In the genomic region with DNA sequence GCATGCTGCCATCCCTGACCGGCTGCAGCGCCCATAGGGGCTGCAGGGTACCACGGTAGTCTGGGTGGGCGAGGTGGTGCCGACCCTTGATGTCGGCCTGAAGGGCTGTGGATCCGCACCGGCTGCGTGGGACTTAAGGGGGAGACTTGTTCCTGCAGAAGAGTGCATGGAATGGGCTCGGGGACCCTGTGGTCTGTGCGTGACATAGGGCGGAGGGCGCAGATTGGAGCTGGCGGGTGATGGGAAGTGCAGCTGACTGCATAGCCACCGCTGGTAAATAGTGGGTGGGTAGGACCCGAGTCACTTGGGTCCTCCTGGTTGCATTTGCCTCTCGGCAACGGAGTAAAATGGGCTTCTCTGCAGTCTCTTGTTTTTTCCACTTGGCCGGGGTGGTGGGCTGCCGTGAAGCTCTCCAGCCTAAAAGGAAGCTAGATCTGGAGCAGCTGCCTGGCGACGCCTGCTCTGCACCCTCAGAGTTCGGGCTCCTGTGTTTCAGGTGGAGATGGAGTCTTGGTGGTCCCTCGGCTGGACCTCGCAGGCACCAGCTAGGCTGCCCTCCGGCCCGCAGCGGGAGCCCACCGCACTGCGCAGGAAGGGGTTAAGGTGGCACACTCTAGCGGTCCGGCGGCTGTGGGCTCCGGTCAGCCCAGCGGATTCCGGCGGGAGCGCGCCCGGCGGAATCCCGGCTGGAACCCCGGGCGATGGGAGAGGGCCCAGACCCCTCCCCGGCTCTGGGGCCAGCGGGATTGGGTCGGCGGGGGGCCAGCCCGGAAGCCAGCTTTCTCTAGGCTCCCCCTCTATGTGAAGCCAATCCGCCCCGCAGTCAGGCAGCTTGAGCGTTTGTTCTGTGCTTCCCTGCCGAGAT, we compare ENCODE assay signal across 8 mouse cellular contexts. TPM values are rescaled to one million over a fixed set of nuclear protein-coding genes. Genes with fewer than 3 reads are reported as not detected.
DNase-seq lines count a peak whose midpoint lies in the region; ATAC-seq lines count a peak whose summit lies in the region.

No protein-coding gene starts in this region.

- H3K27me3 ChIP-seq in intestine, embryonic 14.5 days (replicated peaks; ENCODE audit: control insufficient read depth, insufficient read depth, low read length), result peaks cover 57% of the 10 kb centered on the region
- H3K27me3 ChIP-seq in liver, embryonic 12.5 days (replicated peaks), result peaks cover 72% of the 10 kb centered on the region
- H3K27me3 ChIP-seq in neural tube, embryonic 15.5 days (replicated peaks), result peaks cover 9% of the 10 kb centered on the region

- peak; percentile 59 to 70 for DNase-seq in left cerebral cortex, adult 18-20 months (ENCODE audit: low spot score in 2 of 2)
- DNase-seq in left cerebral cortex, adult 11 months (ENCODE audit: low spot score), result no peak
- DNase-seq in cerebellum, postnatal 25 days, result peak; percentile 77 to 82
- peak; percentile 45 for DNase-seq in gastrocnemius, adult 18-20 months (ENCODE audit: low spot score)
- peak; percentile 69 for DNase-seq in intestine, embryonic 14.5 days (ENCODE audit: low spot score)

- H3K9ac ChIP-seq in intestine, embryonic 14.5 days (ENCODE audit: low read length), result peak overlapping the region; percentile 27; the same call in 1 of the 2 replicates
- H3K9ac ChIP-seq in liver, embryonic 12.5 days, result no peak overlapping the region
- peak overlapping the region; percentile 70 for H3K9ac ChIP-seq in neural tube, embryonic 15.5 days (replicated peaks)

- peak overlapping the region; percentile 85 for H3K4me2 ChIP-seq in intestine, embryonic 14.5 days (ENCODE audit: low read length)
- peak overlapping the region; percentile 50 for H3K4me2 ChIP-seq in liver, embryonic 12.5 days
- peak overlapping the region; percentile 88 for H3K4me2 ChIP-seq in neural tube, embryonic 15.5 days

- H3K27ac ChIP-seq in intestine, embryonic 14.5 days (ENCODE audit: low read depth), result no peak overlapping the region
- no peak overlapping the region for H3K27ac ChIP-seq in liver, embryonic 12.5 days
- peak overlapping the region; percentile 88 for H3K27ac ChIP-seq in neural tube, embryonic 15.5 days (replicated peaks)

- H3K4me3 ChIP-seq in intestine, embryonic 14.5 days (ENCODE audit: low read depth, low read length), result peak overlapping the region; percentile 50
- peak overlapping the region; percentile 37 for H3K4me3 ChIP-seq in liver, embryonic 12.5 days
- peak overlapping the region; percentile 59 for H3K4me3 ChIP-seq in neural tube, embryonic 15.5 days (replicated peaks)

- peak; percentile 64 for ATAC-seq in intestine, embryonic 14.5 days (replicated peaks; ENCODE audit: low FRiP score, low TSS enrichment, low read depth)
- ATAC-seq in liver, embryonic 12.5 days, result no peak
- ATAC-seq in neural tube, embryonic 15.5 days (ENCODE audit: low FRiP score), result peak; percentile 89
- ATAC-seq in monocyte, adult 5-6 weeks (replicated peaks; ENCODE audit: insufficient number of reproducible peaks, low FRiP score, low TSS enrichment, poor library complexity, severe bottlenecking), result no peak

- H3K4me1 ChIP-seq in intestine, embryonic 14.5 days (replicated peaks; ENCODE audit: control insufficient read depth, insufficient read depth, low read length), result peaks cover 9% of the 10 kb centered on the region
- peaks cover 7% of the 10 kb centered on the region; the same call in 1 of the 2 replicates for H3K4me1 ChIP-seq in liver, embryonic 12.5 days
- peaks cover 46% of the 10 kb centered on the region for H3K4me1 ChIP-seq in neural tube, embryonic 15.5 days

- H3K36me3 ChIP-seq in intestine, embryonic 14.5 days (ENCODE audit: control insufficient read depth, insufficient read depth, low read length), result no peaks in the 10 kb centered on the region
- no peaks in the 10 kb centered on the region for H3K36me3 ChIP-seq in liver, embryonic 12.5 days
- no peaks in the 10 kb centered on the region for H3K36me3 ChIP-seq in neural tube, embryonic 15.5 days

- WGBS in intestine, embryonic 14.5 days, result under 1% methylated on average over 53 of the region's 53 CpGs
- 2% methylated on average over 53 of the region's 53 CpGs for WGBS in liver, embryonic 12.5 days (ENCODE audit: insufficient replicate concordance)
- under 1% methylated on average over 53 of the region's 53 CpGs for WGBS in neural tube, embryonic 15.5 days

- H3K9me3 ChIP-seq in intestine, embryonic 14.5 days (ENCODE audit: control insufficient read depth, low read length), result no peaks in the 10 kb centered on the region
- H3K9me3 ChIP-seq in liver, embryonic 12.5 days (replicated peaks), result no peaks in the 10 kb centered on the region
- H3K9me3 ChIP-seq in neural tube, embryonic 15.5 days (replicated peaks), result no peaks in the 10 kb centered on the region

RNA-seq across cellular contexts. Expression of gene Kcna2, which starts 1.1 kb away (rescaled TPM):
- total RNA-seq in left cerebral cortex, adult 18-20 months (2021), result 100 to 1,000 TPM; 133 to 160 TPM
- total RNA-seq in gastrocnemius, adult 18-20 months (2021), result 1 to 10 TPM; 1.6 to 1.7 TPM
- 0.05 and 0.09 TPM in 2 replicates for polyA plus RNA-seq in intestine, embryonic 14.5 days (2014; fragmentation: Nextera tagmentation; extraction: Ambion mirVana)
- 0.05 TPM in 1 of 2 replicates, not detected in the other for polyA plus RNA-seq in liver, embryonic 12.5 days (2016; fragmentation: Nextera tagmentation; extraction: Ambion mirVana)
- polyA plus RNA-seq in neural tube, embryonic 15.5 days (2015; fragmentation: Nextera tagmentation; extraction: Ambion mirVana), result 1.8 and 2.0 TPM in 2 replicates
- 0.10 TPM in 1 of 3 replicates, not detected in the others for total RNA-seq in monocyte, adult 5-6 weeks (2017)

Comparison
In these comparisons a context has a peak if more than half of its experiments do, and no peak if none do; other contexts are left out.
1. ATAC-seq: peak in intestine, embryonic 14.5 days (single experiment) and neural tube, embryonic 15.5 days (single experiment); none in liver, embryonic 12.5 days (single experiment) and monocyte, adult 5-6 weeks (single experiment).
2. RNA of gene Kcna2, which starts 1.1 kb away (total RNA-seq): 133 to 160 TPM in left cerebral cortex, adult 18-20 months; 1.6 to 1.7 TPM in gastrocnemius, adult 18-20 months and 0.10 TPM in monocyte, adult 5-6 weeks; every median in the first group is over 10 times any median in the second.
3. Peak in every context shown above with its lines, with median percentiles within 50 percentile points of each other: H3K4me2 ChIP-seq and H3K4me3 ChIP-seq.